Comparison of ENCODE assay signal across 7 mouse cellular contexts in the genomic region with DNA sequence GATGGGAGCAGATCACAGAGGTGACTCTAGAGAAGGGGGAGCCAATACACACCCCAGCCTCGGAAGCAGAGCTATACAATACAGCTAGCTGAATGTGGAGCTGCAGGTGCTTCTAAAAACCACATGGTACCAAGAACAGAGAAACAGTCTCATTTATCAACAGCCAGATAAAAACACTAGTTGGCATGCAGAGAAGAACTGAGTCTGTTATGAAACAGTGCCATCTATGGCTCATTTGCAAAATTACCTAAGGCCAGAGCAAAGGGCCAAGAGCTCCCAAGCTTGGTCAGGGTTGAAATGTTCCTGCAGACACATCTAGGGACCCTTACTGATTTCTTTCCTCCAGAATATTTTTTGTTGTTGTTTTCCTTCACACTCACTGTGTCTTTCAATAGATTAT.
DNase-seq lines count a peak whose midpoint lies in the region; ATAC-seq and TF ChIP-seq lines count a peak whose summit lies in the region.

No protein-coding gene starts in this region.

- CTCF ChIA-PET in Patski (lab: Charles Lee), result interaction anchor here (0.7 to 3.7 kb wide), 18 partner anchors 9 to 125 kb away, joined by 3 to 26 read pairs (median 4); partner anchors contain the start of gene Vps18

- peak; percentile 74 for TF ChIP-seq CTCF in Patski (IDR thresholded peaks at IDR 0.05)

- H3K27me3 ChIP-seq in Patski, result no peaks in the 10 kb centered on the region

- DNase-seq in left cerebral cortex, adult 11 months (ENCODE audit: low spot score), result peak; percentile 12
- no peak for DNase-seq in left cerebral cortex, adult 8-10 months (ENCODE audit: low spot score in 2 of 2)
- DNase-seq in Patski (ENCODE audit: low read depth, low spot score), result no peak
- peak; percentile 62 for DNase-seq in lung, postnatal 10 days
- DNase-seq in thymus, postnatal 25 days, result peak; percentile 27

- ATAC-seq in Patski, result no peak
- peak; percentile 31; the same call in 1 of the 2 replicates for ATAC-seq in cerebellum, adult (ENCODE audit: insufficient number of reproducible peaks, low FRiP score, low TSS enrichment)
- peak; percentile 59 to 74 for ATAC-seq in hematopoietic stem cell, adult 5-6 weeks (replicated peaks in 1 of 2; ENCODE audit: insufficient read depth in 1 of 2, low FRiP score in 2 of 2, low TSS enrichment in 1 of 2, low read depth in 1 of 2, poor library complexity in 2 of 2, severe bottlenecking in 2 of 2)

- in situ Hi-C loops in Patski (cut with MboI; ENCODE audit: low pct_unique_long_range_greater_than_20kb), result no loop called here

- POLR2A ChIA-PET in Patski (lab: Charles Lee), result no interaction called here

Comparison
In these comparisons a context has a peak if more than half of its experiments do, and no peak if none do; other contexts are left out.
1. DNase-seq: peak in left cerebral cortex, adult 11 months (single experiment), lung, postnatal 10 days (single experiment) and thymus, postnatal 25 days (single experiment); none in left cerebral cortex, adult 8-10 months (0 of 2) and Patski (single experiment).